Mouse (Mus musculus) intestine, embryonic 16.5 days (tissue): ENCODE data around the gene Tfpi. TPM values are rescaled to one million over a fixed set of nuclear protein-coding genes. Genes with fewer than 3 reads are reported as not detected.
"Not testable (repeated sequence)": the region's sequence is repeated elsewhere in the genome, so short reads cannot be mapped to it uniquely, and the experiment has no call there.

Source experiments
- ATAC-seq: fragments of 200-750 bp; cut with Nextera tagmentation; 2 replicates; pipeline ENCODE4 v1.8.0; 2017; ENCODE audit warnings: moderate TSS enrichment, moderate library complexity
- H3K27ac ChIP-seq: fragments of 300-500 bp; sonication (generic); 2 replicates; pipeline ENCODE4 v1.5.1; 2014; ENCODE audit warnings: mild to moderate bottlenecking, low read length
- H3K27me3 ChIP-seq: fragments of 300-500 bp; sonication (generic); replicated peaks from 2 replicates; pipeline ENCODE4 v1.6.1; 2014; ENCODE audit warnings: low read length, control low read depth, mixed read lengths; ENCODE audit not compliant: control insufficient read depth, insufficient read depth
- H3K36me3 ChIP-seq: fragments of 300-500 bp; sonication (generic); 2 replicates; pipeline ENCODE4 v1.6.1; 2014; ENCODE audit warnings: low read length, control low read depth; ENCODE audit not compliant: control insufficient read depth, insufficient read depth
- H3K4me1 ChIP-seq: fragments of 300-500 bp; sonication (generic); 2 replicates; pipeline ENCODE4 v1.6.1; 2014; ENCODE audit warnings: low read length, control low read depth, mixed read lengths; ENCODE audit not compliant: control insufficient read depth, insufficient read depth
- H3K4me2 ChIP-seq: fragments of 300-500 bp; sonication (generic); 2 replicates; pipeline ENCODE4 v1.6.1; 2014; ENCODE audit warnings: low read depth, low read length, control low read depth
- H3K4me3 ChIP-seq: fragments of 300-500 bp; sonication (generic); 2 replicates; pipeline ENCODE4 v1.5.1; 2014; ENCODE audit warnings: mild to moderate bottlenecking, low read length
- H3K9ac ChIP-seq: fragments of 300-500 bp; sonication (generic); 2 replicates; pipeline ENCODE4 v1.6.1; 2014; ENCODE audit warnings: low read depth, low read length
- H3K9me3 ChIP-seq: fragments of 300-500 bp; sonication (generic); 2 replicates; pipeline ENCODE4 v1.6.1; 2016; ENCODE audit warnings: low read length, control low read depth; ENCODE audit not compliant: control insufficient read depth
- WGBS: fragments of 180-500 bp; shearing (Covaris S2); extraction: QIAGEN DNeasy Blood & Tissue Kit; methylation state at CpG from one replicate; pipeline ENCODE4 v1.1.7; 2014; 5-methylcytosine and 5-hydroxymethylcytosine counted together
- polyA plus RNA-seq: library from polyadenylated mRNA; unstranded; fragments of >200 nt; fragmentation: Nextera tagmentation; extraction: Ambion mirVana; gene quantifications from 2 replicates; pipeline ENCODE4 v1.2.1, GENCODE M21; 2015

The Tfpi gene
- polyA plus RNA-seq, 1 experiment from 2014 or later: 39.3 TPM

DNA sequence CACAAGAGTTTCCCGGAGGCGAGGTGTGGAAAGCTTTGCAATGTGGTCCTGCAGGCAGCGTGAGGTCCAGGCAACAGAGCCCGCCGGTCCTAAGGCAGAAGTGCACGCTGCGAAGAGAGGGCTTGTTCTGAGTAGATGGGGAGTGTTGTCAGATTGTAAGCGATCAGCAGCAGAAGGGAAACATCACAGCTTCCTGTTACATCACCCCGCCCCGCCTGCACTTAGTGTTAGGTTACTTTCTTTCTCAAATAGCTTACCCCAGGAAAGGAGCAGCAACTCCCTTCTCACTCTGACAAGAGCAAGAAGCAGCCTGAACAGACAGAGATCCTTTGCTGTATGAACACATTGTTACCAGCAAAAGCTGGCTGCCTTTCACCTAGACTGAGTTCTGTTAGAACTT lies 51.4 kb downstream of the Tfpi start, which contains the start of gene Calcrl:
TSS of gene Calcrl (minus strand) at position 274 of the 400 bp plus-strand sequence.
- Histone ChIP-seq H3K36me3 (no peaks in the 10 kb centered on the region), H3K9ac (peak within 1 kb of the TSS; percentile 65; the same call in 1 of the 2 replicates), H3K4me2 (peak within 1 kb of the TSS; percentile 64), H3K27ac (peak within 1 kb of the TSS; percentile 73), H3K27me3 (no peaks in the 10 kb centered on the region), H3K4me1 (no peaks in the 10 kb centered on the region), H3K4me3 (peak within 1 kb of the TSS; percentile 53), H3K9me3 (no peaks in the 10 kb centered on the region)
- ATAC-seq: peak; percentile 91
- under 1% methylated on average over 10 of the region's 10 CpGs for WGBS

DNA sequence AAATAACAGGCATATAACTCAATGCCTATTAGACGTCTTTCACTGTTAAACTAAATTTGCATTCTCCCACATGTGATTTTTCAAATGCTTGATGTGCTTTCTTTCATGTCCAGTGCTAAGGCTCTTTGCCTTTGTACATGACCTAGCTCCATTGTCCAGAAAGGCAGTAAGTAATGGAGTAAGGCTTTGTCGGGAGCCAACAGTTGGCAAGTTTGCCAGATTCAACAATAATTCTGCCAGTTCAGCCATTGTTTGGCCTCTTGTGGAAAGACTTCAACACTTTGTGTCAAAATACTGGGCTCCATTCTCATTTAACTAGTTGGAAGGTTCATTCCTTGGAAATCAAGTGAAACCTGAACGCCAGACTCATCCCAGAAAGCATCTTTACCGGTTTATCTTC lies 60.1 kb downstream of the Tfpi start:
- ATAC-seq: no peak
- Histone ChIP-seq H3K9ac (no peak overlapping the region), H3K27ac (no peak overlapping the region), H3K4me3 (no peak overlapping the region), H3K4me2 (no peak overlapping the region), H3K9me3 (no peaks in the 10 kb centered on the region), H3K36me3 (no peaks in the 10 kb centered on the region), H3K27me3 (no peaks in the 10 kb centered on the region), H3K4me1 (no peaks in the 10 kb centered on the region)
- WGBS: 87% methylated on average over 4 of the region's 4 CpGs

DNA sequence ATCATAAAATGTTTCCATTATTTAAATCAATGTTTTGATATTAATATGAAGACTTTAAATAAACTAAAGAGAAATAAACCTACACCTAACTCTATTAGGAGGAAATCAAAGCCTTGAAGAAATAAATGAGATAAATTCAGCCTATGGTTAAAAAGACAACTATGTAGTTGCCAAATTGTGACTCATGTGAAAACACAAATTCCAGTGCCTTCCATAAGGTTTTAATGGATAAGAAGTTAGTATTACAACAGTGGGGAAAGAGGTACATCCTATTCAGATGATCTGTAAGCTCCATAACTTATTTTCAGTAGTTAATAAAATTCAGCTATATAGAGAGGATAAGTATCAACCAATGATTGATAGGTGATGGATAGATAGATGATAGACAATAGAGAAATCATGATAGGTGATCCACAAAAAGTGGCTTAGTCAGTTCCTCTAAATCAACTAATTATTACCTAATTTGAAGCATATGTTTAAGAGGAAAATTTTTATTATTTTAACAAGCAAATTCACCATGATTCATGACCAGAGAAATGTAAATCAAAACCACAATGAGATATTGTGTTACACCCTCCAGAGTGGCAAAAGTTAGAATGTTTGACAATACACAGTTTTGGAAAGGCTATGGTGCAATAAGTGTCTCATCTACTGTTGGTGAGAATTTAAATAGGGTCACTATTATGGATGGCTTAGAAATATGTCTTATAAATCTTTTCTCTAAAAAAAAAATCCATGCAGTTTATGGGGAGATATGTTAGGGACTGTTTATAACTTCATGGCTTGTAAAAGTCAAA lies 66.6 kb downstream of the Tfpi start:
- no peak for ATAC-seq
- Histone ChIP-seq H3K27ac (no peak overlapping the region), H3K4me1 (no peaks in the 10 kb centered on the region), H3K9ac (no peak overlapping the region), H3K9me3 (no peaks in the 10 kb centered on the region), H3K36me3 (no peaks in the 10 kb centered on the region), H3K27me3 (no peaks in the 10 kb centered on the region), H3K4me3 (no peak overlapping the region), H3K4me2 (no peak overlapping the region)

DNA sequence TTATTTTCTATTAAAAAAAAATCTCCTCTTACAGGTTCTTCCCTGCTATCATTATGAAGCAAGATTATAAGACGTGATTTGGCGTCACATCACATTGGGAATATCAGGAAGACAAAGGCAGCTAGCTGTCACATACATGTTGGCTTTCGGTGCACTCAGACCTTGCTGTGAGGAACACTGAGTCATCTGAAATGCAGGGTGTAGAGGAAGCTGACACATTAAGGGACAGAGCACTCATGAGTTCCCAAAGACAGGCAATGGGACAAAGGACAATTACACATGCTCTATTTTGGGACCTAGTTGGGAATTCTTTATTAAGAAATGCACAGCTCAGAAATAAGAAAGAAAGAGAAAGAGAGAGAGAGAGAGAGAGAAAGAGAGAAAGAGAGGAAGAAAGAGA lies 71.7 kb downstream of the Tfpi start:
- Histone ChIP-seq H3K4me1 (no peaks in the 10 kb centered on the region), H3K4me3 (no peak overlapping the region)
- 90% methylated on average over 3 of the region's 3 CpGs for WGBS

DNA sequence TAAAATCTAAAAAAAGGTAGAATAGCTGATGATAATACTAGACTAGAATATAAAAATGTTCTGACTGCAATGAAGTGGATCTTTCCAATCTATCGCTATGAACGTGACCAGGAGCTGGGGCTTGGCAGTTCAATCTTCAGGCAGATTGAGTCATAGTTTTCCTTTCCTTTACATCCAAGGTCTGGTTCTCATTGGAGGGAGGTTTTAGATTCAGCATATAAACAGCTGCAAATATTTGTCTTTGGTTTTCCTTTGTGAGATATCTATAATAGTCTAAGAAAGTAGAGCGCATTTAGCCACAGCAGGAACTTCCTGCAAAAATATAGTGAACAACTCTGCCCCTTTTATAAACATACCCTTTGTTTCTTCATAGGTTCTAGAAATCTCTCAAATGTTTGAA lies 73.9 kb downstream of the Tfpi start:
- no peak for ATAC-seq
- Histone ChIP-seq H3K36me3 (no peaks in the 10 kb centered on the region), H3K27ac (no peak overlapping the region), H3K9ac (no peak overlapping the region), H3K4me2 (no peak overlapping the region), H3K9me3 (no peaks in the 10 kb centered on the region), H3K27me3 (no peaks in the 10 kb centered on the region), H3K4me3 (no peak overlapping the region), H3K4me1 (no peaks in the 10 kb centered on the region)
- 69% methylated on average over 3 of the region's 3 CpGs for WGBS

More for the DNA sequence above, 71.7 kb downstream of the Tfpi start:
- no peaks in the 10 kb centered on the region for H3K9me3 ChIP-seq
- no peak overlapping the region for H3K4me2 ChIP-seq
- H3K27me3 ChIP-seq: no peaks in the 10 kb centered on the region
- no peak for ATAC-seq
- H3K9ac ChIP-seq: no peak overlapping the region
- no peak overlapping the region for H3K27ac ChIP-seq
- no peaks in the 10 kb centered on the region for H3K36me3 ChIP-seq

DNA sequence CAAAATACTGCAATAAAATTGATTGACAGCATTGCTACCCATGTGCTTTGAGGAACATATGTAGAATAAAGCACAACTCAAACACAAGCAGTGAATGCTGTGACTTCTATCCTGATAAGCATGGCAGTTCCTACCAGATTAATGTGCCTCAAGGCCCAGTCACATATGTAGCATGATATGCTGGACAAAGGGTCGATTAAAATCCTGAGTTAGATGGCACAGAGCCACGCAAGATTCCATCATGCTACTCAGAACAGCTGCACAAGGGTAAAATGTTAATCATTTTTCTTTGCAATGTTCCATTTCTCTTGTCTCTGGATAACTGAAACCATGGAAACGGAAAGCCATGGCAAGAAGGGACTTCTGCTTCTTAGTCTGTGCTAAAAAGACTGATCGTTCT lies 80.0 kb downstream of the Tfpi start:
- H3K4me1 ChIP-seq: no peaks in the 10 kb centered on the region; the same call in 1 of the 2 replicates
- ATAC-seq: no peak
- no peaks in the 10 kb centered on the region for H3K27me3 ChIP-seq
- H3K9ac ChIP-seq: no peak overlapping the region
- H3K27ac ChIP-seq: no peak overlapping the region
- WGBS: 84% methylated on average over 4 of the region's 4 CpGs
- no peak overlapping the region for H3K4me3 ChIP-seq
- no peak overlapping the region for H3K4me2 ChIP-seq
- no peaks in the 10 kb centered on the region for H3K9me3 ChIP-seq
- H3K36me3 ChIP-seq: no peaks in the 10 kb centered on the region

DNA sequence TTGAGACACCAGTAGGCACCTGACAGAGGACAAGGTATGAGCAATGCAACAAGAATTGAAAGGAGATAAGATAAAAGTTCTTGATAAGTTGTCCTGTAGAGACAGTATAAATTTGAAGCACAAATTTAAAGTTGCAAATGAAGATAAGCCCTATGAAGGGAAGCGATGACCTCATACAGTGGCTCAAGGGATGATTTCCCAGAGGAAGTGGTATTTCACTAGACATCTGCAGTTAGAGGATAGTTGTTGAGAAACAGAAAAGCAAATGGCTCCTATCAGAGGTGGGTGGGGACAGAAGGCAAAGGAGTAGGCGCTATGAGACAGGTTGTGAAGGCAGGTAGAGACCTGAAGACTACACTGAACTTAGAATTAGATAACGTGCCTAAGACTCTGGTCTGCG lies 83.3 kb downstream of the Tfpi start:
- 82% methylated on average over 4 of the region's 4 CpGs for WGBS
- no peak overlapping the region for H3K27ac ChIP-seq
- H3K36me3 ChIP-seq: no peaks in the 10 kb centered on the region
- no peak for ATAC-seq
- no peaks in the 10 kb centered on the region for H3K9me3 ChIP-seq
- no peaks in the 10 kb centered on the region; the same call in 1 of the 2 replicates for H3K4me1 ChIP-seq
- H3K9ac ChIP-seq: no peak overlapping the region
- H3K4me3 ChIP-seq: no peak overlapping the region
- no peak overlapping the region for H3K4me2 ChIP-seq
- H3K27me3 ChIP-seq: no peaks in the 10 kb centered on the region

DNA sequence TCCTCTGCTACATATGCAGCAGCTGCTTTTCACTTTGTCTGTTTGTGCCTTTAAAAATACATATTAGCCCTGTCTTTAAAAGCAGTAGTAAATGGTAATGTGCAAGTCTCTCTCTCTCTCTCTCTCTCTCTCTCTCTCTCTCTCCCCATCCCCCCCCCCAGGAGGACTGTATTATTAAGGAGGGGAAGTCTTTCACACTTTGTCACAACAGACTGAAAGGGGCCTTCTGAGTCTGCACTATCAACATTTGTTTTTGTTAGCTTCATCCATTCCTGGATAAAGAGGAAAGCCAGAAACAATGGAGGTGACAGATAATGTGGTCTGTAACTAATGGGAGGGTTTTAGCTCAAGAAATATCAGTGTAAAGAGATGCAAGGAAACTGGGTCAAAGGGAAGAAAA lies 87.5 kb downstream of the Tfpi start:
- Histone ChIP-seq H3K27me3 (no peaks in the 10 kb centered on the region), H3K9me3 (no peaks in the 10 kb centered on the region), H3K9ac (no peak overlapping the region), H3K36me3 (no peaks in the 10 kb centered on the region), H3K27ac (no peak overlapping the region), H3K4me1 (peaks cover 2% of the 10 kb centered on the region; the same call in 1 of the 2 replicates), H3K4me2 (no peak overlapping the region), H3K4me3 (no peak overlapping the region)
- no peak for ATAC-seq

DNA sequence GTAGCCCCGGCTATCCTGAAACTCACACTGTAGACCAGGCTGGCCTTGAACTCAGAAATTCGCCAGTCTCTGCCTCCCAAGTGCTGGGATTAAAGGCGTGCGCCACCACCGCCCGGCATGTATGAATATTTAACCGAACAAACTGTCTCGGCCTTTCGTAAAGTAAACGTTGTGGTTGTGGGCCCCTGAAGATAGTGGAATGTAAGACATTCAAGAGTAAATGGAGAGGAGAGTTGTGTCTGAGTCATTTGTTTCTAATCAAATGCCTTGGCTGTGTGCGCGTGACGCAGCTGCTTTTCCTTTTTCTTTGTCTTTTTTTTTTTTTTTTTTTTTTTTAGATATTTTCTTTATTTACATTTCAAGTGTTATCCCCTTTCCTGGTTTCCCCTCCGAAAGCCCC lies 88.0 kb downstream of the Tfpi start:
- H3K27ac ChIP-seq: not testable (repeated sequence)

DNA sequence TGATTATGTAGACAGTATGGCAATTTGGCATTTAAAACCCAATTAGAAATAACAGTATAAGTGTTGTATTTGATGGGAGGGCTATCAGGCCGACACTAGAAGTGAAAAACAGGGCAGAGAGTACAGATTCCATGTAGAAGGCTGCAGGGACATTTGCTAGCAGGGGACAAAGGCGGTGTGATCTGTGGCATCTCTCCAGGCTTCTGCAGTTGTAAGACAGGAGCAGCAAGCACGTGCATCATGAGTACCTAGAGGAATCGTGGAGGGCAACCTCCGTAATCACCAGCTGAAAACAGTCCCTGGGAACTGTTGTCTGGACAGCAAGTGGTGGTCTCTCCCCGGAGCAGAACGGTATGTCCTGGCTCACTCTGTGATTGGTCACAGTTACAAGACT lies 88.6 kb downstream of the Tfpi start:
- no peaks in the 10 kb centered on the region for H3K27me3 ChIP-seq
- 0 out of 2 replicates have a peak, but pooled peaks cover 5% of the 10 kb centered on the region for H3K4me1 ChIP-seq
- no peak overlapping the region for H3K4me3 ChIP-seq
- no peak overlapping the region for H3K4me2 ChIP-seq
- H3K9ac ChIP-seq: no peak overlapping the region
- WGBS: 77% methylated on average over 7 of the region's 7 CpGs
- no peaks in the 10 kb centered on the region for H3K36me3 ChIP-seq
- H3K9me3 ChIP-seq: no peaks in the 10 kb centered on the region
- no peak for ATAC-seq
- no peak overlapping the region for H3K27ac ChIP-seq

More for the DNA sequence above, 88.0 kb downstream of the Tfpi start:
- WGBS: 83% methylated on average over 14 of the region's 14 CpGs
- not testable (repeated sequence) for H3K4me2 ChIP-seq, H3K36me3 ChIP-seq, H3K9ac ChIP-seq, H3K4me1 ChIP-seq, H3K4me3 ChIP-seq, H3K27me3 ChIP-seq, H3K9me3 ChIP-seq, ATAC-seq
